Mouse (Mus musculus): ENCODE measurements around the gene Acot12.
A peak's percentile ranks its signal among the peaks of the same experiment; 100 is the strongest.

The Acot12 gene

DNA sequence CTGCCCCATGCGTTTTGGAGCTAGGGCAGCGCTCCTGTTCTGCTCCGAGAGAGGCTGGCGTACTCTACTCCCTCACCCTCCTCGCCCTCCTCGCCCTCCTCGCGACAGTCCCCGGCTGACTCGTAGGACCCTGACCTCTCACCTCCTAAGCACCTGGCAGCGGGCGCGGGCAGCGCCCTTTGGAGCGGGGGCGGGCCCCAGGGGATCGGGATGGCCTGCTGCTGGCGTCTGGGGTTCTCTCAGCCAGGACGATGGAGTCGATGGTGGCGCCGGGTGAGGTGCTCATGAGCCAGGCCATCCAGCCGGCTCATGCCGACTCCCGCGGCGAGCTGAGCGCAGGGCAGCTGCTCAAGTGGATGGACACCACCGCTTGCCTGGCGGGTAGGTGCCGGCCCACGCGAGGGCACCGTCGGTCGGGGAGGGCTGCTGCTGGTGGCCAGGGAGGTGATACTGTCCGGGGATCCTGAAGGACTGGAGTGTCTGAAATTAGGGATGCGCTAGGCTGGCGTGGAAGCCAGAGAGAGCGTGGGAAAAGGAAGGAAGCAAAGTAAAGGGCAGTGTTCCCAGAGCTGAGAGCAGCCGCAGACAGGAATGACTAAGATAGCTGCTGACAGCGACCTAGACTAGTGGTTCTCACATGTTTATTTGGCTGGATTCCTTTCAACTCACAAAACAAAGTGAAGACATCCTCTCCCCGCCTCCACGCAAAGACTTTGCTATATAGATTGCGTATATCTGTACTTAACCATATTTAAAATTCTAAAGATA lies at the start of gene Acot12:
Acot12 (plus strand) TSS at position 233 of the 768 bp plus-strand sequence.
- DNase-seq: peak; percentile 33

DNA sequence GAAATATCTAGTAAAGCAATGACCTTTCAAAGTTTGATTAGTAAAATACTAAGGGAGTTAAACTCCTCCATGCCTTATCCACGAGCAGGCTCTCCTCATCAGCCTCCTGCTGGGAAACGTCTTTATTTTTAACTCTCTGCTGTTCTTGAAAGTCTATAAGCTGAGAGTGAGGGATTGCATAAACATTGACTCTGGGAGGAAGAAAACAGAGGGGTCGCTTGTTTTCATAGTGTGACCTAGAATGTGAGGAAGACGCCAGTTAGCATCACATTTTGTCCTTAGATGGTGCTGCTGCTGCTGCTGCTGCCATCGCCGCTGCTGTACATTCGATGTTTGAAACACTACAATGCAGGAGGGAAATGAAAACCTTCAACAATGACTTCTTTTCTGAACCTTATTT lies 47.7 kb upstream of the Acot12 start:
- DNase-seq: no peak

DNA sequence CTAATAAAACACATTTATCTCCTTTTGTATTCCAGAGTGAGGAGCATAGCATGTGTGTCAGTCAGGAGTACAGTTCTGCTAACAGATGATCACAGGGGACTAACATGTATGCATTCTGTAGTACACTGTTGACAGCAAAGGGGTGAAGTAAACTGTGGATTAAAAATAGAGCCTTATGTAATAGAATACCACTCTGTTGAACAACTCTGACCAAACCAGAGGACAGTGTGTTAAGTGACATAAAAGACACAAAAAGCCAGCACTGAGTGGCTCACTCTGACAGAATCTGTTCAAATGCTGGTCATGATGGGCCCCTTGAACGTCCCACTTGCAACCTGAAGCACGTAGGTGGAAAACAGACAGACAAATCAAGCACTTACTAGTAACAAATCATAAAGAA lies 45.9 kb upstream of the Acot12 start:
- no peak for DNase-seq

DNA sequence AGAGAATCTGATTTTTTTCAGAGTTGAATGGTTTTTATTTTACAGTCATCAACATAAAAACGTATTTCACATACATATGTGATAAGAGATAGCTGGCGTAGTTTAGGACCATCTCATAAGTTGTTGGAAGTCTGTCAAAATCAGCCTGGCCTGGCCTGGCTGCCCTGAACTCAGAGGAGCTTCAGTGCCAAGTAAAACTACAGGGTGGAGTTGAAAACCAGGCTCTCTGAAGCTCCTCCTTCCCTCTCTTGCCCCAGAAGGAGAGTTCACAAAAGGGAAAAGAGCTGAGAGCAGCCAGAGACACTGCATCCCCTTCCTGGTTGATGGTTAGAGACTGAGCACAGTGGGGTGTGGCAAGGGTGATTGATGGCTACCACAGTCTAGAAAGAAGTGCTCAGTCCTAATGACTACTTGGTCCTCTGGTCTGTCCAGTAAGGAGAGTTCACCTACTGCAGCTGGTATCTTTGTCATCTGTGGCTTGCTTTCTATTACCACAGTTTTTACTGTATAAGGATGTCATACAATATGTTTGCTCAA lies 45.1 kb upstream of the Acot12 start:
- DNase-seq: no peak

DNA sequence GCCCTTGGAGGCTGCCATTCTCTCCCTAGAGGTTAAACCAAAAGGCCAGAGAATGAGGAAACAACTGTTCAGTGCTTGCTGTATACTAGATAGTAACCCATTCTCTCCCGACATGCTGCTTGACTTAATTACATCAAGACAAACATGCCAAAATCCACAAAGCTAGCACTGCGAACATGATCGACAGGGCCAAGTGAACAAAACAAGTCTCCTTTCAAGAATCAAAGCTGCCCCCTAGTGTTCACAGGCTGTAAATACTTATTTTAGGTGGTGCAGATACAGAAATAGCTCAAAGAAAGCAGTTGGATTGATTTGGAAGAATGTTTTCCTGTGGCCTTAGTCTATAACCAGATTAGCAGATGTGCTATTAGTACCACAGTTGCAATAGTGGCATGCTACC lies 44.3 kb upstream of the Acot12 start:
- no peak for DNase-seq

DNA sequence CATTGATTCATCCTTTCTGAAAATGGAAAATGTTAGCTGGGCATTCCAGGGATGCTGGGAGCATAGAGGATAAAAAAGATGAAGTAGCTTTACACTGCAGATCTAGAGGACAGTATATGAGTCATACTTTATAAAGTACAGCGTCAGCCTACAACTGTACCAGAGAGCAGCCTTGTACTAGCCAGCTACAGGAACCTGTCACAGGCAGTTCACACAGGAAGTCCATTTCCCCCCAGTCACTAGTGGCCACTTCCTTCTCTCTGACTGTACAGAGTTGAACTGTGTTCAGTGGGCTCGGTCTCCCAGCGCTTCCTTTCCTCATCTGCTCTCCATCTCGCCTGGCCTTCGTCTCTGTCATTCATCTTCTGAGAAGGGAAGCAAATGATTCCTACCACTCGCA lies 39.0 kb upstream of the Acot12 start:
- no peak for DNase-seq

DNA sequence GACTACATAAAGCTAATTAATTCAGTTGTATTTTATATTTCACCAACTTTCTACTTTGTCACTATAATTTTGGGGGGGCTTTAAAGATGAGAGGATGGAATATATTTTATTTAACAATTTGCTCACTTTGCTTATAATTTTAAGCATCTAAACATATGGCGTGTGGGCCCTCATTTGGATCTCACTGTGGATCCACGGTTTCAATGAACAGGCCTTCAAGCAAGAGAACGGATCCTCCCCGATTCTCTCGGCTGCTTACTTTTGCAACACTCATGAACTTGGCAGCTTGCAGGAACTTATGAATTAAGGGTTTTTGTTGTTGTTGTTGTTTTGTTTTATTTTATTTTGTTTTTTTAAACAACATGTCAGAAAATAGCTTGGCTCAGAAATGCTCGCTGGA lies 21.8 kb upstream of the Acot12 start:
- DNase-seq: no peak

DNA sequence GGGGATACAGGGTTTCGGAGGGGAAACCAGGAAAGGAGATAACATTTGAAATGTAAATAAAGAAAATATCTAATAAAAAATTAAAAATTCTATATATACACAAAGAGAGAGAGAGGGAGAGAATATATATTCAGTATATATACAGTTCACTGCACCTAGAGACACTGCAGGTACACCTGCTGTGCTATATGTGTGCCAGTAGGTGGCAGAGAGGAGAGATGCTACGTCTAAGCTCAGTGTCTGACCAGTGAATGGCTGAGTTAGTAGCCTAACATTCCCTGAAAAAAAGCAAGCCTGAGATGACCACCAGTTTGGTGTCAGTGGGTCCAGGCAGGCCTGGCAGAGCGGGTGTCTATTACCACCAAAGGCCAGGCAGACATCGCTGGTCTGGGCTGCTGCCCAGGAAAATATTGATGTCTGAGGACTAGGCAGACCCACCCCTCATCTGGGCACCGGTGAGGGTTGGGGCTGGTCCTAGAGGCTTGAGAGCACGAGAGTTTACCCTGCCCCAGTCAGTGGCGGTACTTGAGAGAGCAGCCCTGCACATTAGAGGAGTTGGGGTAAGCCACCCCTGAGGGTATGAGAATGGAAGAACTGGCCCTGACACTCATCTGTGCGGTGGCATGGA lies 18.1 kb upstream of the Acot12 start:
- DNase-seq: no peak

DNA sequence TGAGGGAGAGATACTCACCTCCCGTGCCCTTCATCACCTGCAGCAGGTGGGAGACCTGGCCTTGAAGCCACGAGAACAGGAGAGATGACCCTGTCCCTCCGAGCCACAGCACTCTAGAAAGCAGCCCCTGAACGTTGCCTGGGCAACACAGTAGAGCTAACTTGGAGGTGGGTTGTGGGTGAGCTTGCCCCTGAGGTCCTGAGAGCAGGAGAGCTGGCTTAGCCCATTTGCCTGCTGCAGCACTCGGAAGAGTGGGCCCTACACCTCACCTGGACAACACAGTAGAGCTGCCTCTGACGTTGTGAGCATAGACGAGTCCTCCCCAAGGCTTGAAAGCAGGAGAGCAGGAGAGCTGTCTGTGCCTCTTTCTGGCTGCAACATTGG lies 17.6 kb upstream of the Acot12 start:
- no peak for DNase-seq

DNA sequence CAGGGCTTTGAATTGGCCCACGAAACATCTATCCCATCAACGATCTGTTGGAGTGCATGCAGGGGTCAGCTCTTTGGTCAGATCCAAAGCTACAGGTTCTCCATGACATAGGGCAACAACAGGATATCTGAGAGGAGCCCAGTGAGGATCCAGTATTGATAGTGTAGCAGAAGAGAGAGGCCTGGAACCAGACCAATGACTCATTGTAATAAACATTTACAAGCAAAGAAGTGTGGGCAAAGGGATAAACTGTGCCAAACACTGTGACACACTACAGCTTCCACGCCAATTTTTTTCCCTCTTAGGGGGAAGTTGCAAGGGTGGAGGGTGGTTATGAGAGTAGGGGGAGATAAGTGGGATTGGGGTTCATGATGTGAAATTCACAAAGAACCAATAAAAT lies 17.1 kb upstream of the Acot12 start:
- no peak for DNase-seq

DNA sequence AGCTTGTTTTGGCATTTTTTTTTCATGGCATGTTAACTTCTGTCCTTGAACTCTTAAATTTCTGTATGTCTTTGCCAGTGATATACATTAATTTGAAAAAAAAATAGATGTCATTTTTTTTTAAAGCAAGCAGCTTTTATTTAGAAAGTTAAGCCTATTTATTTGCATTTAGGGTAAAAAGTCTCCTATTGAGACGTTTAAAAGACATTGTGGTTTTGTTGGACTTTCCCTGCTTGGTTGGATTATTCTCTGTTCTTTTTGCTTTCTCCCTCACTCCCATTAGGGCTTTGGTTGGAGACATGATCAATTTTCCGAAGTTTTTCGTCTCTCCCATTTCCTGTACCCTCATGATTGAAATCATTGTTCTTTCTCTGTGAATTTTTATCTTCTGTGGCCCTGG lies 16.2 kb upstream of the Acot12 start:
- no peak for DNase-seq

DNA sequence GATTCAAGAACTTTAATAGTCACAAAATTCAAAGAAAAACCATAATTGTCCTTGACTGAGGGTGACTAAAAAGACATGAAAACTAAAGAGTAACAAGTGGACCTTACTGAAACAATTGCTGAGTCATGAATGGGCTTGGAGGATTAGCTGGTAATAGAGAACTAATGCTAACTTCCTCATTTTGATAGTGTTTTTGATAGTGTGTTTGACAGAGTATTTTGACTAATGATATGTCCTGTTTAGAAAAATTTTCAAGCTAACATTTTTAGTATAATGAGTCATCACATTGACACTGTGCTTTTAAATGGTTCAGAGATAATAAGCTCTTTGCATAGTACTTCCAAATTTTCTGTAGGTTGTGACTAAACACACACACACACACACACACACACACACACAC lies 13.4 kb upstream of the Acot12 start:
- no peak for DNase-seq

DNA sequence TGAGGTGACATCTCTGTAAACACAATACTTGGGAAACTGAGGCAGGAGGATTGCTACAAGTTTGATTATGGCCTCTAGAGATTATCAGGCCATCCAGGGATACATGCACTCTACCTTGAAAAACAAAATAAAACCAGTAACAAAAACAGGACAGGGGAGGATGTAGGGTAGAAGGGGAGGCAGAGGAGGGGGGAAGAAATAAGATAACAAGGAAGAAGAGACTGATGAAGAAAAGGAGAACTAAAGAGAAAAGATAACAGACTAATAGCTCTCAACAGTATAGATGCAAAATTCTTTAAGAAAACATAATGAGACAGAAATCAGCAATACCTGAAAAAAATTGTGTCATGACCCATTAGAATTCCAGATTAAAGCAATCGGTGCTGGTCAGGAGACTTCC lies 4.1 kb upstream of the Acot12 start:
- no peak for DNase-seq

DNA sequence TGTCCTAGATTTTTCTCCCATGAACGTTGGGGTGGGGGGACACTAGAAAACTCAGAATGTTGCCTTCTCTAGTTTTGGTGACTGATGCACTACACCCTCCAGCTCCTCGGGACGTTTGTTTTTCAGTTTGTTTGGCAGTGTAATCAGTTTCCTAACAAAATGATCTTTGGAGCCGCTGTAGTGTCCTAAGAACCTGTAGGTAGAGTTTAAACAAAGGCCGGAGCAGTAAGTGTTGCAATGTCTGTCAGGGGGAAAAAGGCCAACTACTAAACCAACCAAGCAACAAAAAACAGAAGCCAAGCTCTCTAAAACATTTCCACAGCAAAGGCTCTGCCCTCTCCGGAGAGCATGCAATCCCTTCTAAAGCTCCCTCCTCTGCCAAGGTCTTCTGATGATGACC lies 461 bp upstream of the Acot12 start:
- DNase-seq: no peak

DNA sequence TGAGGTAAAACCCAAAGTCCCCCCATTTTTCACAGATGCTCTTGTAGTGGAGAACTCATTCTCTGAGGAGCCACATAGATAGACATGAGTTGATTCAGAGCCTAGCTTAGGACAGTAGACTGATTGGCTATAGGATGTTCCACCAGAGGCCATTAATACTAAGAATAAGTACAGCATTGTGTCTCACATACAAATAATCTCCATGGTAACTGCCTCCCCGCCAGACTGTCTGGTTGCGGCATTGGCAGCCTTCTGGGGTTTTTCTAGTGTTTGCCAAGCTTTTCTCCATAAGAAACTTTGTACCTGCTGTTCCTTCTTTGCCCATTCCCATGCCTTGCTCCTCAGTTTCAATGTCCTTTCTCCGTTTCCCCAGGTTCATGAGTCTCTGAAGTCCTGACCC lies 1.9 kb downstream of the Acot12 start:
- DNase-seq: no peak

DNA sequence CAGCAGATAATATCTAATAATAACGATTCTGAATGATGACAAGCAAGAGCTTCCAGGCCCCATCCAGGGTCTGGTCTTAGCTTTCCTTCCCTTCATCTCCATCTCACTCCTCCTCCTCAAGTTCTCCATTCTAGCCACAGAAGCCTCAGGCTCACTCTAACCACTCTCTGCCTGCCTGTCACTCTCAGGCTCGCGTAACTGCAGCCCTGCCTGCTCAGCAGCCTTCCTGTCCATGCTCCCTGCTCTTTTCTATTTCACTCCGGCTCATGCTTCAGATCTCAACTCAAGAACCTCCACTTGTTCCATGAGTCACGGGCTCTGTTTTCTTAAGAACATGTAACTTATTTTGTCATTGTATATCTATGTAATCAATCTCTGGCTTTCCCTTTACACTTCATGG lies 5.2 kb downstream of the Acot12 start:
- no peak for DNase-seq

DNA sequence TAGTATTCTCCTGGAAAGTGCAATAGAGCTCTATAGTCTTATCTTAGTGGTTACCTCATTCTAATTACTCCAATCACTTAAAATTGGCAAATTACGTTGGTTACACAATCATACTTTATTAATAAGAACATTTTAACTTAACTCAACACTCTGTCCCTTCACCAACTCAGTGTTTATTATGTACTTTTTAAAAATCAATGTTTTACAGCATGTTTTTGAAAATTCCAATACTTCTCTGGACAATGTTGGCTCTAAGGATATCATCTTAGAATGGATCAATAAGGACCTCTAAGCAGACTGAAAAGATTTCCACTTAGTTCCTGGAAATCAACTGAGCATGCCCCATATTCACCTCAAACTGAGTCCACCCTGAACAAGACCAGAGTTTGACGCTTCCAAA lies 7.1 kb downstream of the Acot12 start:
- no peak for DNase-seq

DNA sequence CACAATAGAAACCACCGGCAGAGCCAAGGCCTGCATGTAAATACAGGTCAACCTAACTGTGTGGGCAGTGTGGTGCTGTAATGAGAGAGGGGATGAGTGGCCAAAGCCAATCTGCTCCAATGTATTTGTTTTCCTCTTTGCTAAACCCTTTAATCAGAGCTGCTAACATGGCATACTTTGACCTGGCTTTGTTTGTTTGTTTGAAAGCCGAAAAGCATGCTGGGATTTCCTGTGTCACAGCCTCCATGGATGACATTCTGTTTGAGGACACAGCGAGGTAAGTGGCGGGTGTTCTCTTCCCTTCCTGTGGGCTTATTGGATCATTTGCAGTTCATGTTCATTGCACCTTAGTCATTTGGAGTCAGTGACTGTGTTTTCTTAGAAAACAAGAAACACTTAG lies 8.7 kb downstream of the Acot12 start:
- no peak for DNase-seq

DNA sequence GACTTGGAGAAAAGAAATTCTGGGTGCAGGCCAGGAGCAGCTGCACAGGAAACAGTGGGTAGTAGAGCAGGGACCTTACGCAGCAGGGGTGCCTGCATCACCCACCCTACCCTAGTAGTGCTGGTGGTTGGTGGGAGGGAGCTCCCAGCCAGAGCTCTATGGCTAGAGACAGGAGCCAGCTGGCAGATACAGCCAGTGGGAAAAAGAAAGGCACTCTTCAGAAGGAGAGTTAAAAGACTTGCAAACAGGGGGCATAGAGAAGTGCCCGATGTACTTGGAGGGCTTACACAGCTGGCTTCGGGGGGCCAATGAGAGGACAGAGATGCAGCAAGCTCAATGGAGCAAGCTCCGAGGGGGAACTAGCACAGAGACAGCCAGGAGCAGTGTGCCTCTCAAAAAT lies 12.4 kb downstream of the Acot12 start:
- no peak for DNase-seq

DNA sequence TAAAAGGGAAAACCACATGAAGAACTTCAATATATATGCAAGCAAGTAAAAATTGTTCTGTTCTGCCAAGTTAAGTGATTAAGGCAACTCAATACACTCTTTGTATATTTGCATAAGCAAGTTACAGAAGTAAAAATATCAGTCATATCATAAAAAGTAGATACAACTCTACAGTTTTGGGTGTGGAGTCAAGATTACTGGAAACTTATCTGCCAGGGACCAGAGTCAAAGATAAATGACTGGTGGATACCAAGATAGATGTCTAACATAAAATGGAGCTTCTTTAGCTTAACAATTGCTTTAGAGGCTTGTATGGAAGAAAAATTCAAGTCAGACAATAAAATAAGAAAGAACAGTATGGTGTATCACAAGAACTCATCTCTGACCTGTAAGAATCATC lies 13.4 kb downstream of the Acot12 start:
- no peak for DNase-seq

DNA sequence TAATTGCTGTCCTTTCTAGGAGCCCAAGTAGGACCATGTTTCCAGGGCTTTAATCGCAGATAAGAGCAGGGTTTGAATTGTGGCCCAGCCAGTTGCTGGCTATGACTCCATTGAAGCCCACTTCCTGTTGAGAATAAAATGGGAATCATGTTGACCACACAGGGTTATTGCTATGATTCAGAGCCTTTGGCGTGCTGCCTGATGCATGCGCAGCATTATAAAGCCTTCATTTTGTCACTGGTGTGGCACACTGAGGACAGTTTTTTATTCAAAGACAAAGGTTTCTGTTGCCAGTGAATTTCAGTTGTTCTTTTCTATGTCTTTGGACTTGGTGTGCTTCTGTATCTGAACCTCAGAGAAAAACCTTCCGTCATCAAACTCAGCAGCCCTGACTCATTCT lies 14.9 kb downstream of the Acot12 start:
- DNase-seq: no peak

DNA sequence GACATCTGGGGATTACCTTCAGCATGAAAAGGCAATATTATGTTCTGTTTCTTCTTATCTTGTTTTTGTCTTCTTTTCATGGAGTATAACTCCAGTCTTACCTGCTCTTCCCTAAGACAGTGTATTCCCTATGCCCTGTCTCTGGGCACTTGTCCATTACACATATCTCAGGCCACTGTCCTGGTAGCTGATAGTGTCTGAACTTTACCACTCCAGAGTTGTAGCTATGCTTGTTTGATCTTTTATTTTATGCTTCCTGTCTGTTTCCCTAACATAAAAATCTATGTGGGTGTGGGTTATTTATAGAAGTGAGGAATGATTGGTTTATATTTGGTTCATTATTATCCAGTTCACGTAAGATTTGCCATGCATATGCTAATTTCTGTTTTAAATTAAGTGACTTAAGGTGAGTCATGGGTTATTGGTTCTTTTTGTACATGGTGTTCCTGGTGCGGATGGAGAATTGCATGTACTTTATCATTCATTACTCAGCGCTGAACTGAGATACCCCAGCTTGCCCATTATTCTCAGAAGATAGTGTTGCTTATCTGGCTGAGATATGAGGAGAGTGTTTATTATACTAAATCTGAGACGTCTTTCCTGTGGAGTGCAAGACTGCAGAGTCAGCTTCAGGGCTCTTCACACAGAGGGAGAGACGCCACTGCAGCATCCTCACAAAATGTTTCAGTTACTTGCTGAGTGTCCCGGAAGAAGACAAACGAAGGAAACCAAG lies 17.2 kb downstream of the Acot12 start:
- no peak for DNase-seq

DNA sequence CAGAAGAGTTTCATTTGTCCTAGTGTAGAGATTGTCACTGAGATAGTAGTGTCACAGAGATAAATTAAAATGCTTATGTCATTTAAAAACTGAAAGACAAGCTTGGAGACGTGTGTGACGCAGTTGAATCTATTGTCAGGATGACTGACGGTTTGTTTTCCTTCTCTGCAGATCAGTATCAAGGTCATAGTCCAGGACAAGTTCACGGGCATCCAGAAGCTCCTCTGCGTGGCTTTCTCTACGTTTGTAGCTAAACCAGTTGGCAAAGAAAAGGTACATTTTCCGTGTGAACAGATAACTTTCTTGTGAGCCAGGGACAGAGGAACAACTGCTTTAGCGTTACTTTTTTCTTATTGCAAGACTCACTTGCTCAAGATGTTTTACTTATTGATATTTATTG lies 18.5 kb downstream of the Acot12 start:
- no peak for DNase-seq

All from right cerebral cortex, postnatal 25 days (tissue).